ENCODE assay signal across 12 mouse cellular contexts in the genomic region with DNA sequence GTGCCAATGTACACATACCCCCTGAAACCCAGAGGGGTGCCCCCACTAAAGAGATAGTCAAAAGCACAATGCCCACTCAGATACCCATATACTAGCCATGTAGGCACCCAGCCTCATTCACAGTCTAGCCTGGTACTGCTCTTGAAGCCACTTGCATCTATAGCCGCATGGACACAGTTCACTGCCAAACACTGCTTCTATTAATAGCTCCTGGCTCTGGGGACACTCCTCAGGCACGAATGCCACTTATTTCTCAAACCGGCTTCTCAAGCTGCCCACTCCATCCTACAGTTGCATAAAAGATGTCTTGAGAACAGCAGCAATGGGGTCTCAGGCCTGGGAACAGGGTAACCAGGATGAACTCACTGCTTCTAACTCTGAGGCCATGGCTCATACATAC.
A peak's percentile ranks its signal among the peaks of the same experiment; 100 is the strongest.
DNase-seq lines count a peak whose midpoint lies in the region; ATAC-seq and TF ChIP-seq lines count a peak whose summit lies in the region.
"Had no signal": no experiment of that assay in that cellular context is flagged by ENCODE, and none has a peak within 500 bp of the region (broad histone marks: within the 10 kb centered on the region; RNA-seq: fewer than 3 reads in every experiment).

No protein-coding gene starts in this region.

- no peak for TF ChIP-seq EP300 in heart, postnatal 0 days (IDR thresholded peaks at IDR 0.05; ENCODE audit: low read depth)

- no peak overlapping the region for H3K9ac ChIP-seq in heart, postnatal 0 days (replicated peaks; ENCODE audit: low read depth, low read length)
- H3K9ac ChIP-seq: neural tube, embryonic 13.5 days had no signal

- DNase-seq in adrenal gland, postnatal 10 days = peak; percentile 32
- DNase-seq in adrenal gland, postnatal 4 days (ENCODE audit: low spot score in 2 of 2) = no peak
- peak; percentile 6 for DNase-seq in kidney, adult 2 months
- DNase-seq in kidney, adult 18-20 months = no peak
- DNase-seq in heart, postnatal 0 days (ENCODE audit: low spot score) = peak; percentile 60
- DNase-seq in lung, postnatal 25 days (ENCODE audit: low spot score) = peak; percentile 72
- DNase-seq in spleen, adult 18-20 months = no peak
- no peak for DNase-seq in thymus, adult 2 months
- DNase-seq: adrenal gland, adult 8-10 months; right cerebral cortex, postnatal 4 days had no signal

- H3K4me3 ChIP-seq in kidney, adult 2 months (ENCODE audit: insufficient read depth, low read depth, low read length) = no peak overlapping the region
- H3K4me3 ChIP-seq in heart, postnatal 0 days (ENCODE audit: low read depth, low read length) = no peak overlapping the region
- H3K4me3 ChIP-seq in thymus, adult 2 months (ENCODE audit: control insufficient read depth, insufficient read depth, low read length) = no peak overlapping the region
- H3K4me3 ChIP-seq: neural tube, embryonic 13.5 days had no signal

- H3K36me3 ChIP-seq in kidney, adult 2 months (ENCODE audit: control insufficient read depth, insufficient read depth, low read length) = no peaks in the 10 kb centered on the region
- no peaks in the 10 kb centered on the region for H3K36me3 ChIP-seq in heart, postnatal 0 days (replicated peaks; ENCODE audit: control insufficient read depth, insufficient read depth, low read length)
- no peaks in the 10 kb centered on the region for H3K36me3 ChIP-seq in thymus, adult 2 months (ENCODE audit: control insufficient read depth, insufficient read depth, low read length)
- H3K36me3 ChIP-seq: neural tube, embryonic 13.5 days had no signal

- no peaks in the 10 kb centered on the region for H3K4me1 ChIP-seq in kidney, adult 2 months (ENCODE audit: control insufficient read depth, insufficient read depth, low read length)
- H3K4me1 ChIP-seq in heart, postnatal 0 days (ENCODE audit: control insufficient read depth, insufficient read depth) = peaks cover 16% of the 10 kb centered on the region
- no peaks in the 10 kb centered on the region; the same call in 1 of the 2 replicates for H3K4me1 ChIP-seq in thymus, adult 2 months (replicated peaks; ENCODE audit: control insufficient read depth, insufficient read depth, low read length)

- TF ChIP-seq POLR2A in kidney, adult 2 months (IDR thresholded peaks at IDR 0.05; ENCODE audit: low read depth, low read length) = no peak
- TF ChIP-seq POLR2A in thymus, adult 2 months (IDR thresholded peaks at IDR 0.05; ENCODE audit: control insufficient read depth, extremely low read depth, insufficient read depth, low read length, poor library complexity) = no peak

- no peak for TF ChIP-seq CTCF in kidney, adult 2 months (conservative IDR thresholded peaks at IDR 0.05; ENCODE audit: insufficient read depth, insufficient read length, low read depth, low read length)
- no peak for TF ChIP-seq CTCF in heart, postnatal 0 days (IDR thresholded peaks at IDR 0.05; ENCODE audit: low read depth)
- no peak for TF ChIP-seq CTCF in thymus, adult 2 months (IDR thresholded peaks at IDR 0.05; ENCODE audit: borderline replicate concordance, control insufficient read depth, extremely low read depth, insufficient read depth, low read length, poor library complexity)

- peak; percentile 79; the same call in 1 of the 2 replicates for ATAC-seq in heart, postnatal 0 days (ENCODE audit: insufficient read depth, low read depth)

- H3K27ac ChIP-seq in kidney, adult 2 months (ENCODE audit: insufficient read depth, low read depth, low read length) = no peak overlapping the region
- peak overlapping the region; percentile 22; the same call in 1 of the 2 replicates for H3K27ac ChIP-seq in heart, postnatal 0 days (ENCODE audit: low read depth)
- H3K27ac ChIP-seq in thymus, adult 2 months (ENCODE audit: control insufficient read depth, insufficient read depth, low read length) = no peak overlapping the region
- H3K27ac ChIP-seq: kidney, postnatal 0 days had no signal

- H3K27me3 ChIP-seq in kidney, adult 2 months (replicated peaks; ENCODE audit: control insufficient read depth, insufficient read depth, low read length) = no peaks in the 10 kb centered on the region
- no peaks in the 10 kb centered on the region for H3K27me3 ChIP-seq in heart, postnatal 0 days (ENCODE audit: control insufficient read depth, insufficient read depth, low read length)
- H3K27me3 ChIP-seq in thymus, adult 2 months (ENCODE audit: control insufficient read depth, insufficient read depth, low read length) = no peaks in the 10 kb centered on the region
- H3K27me3 ChIP-seq: neural tube, embryonic 13.5 days had no signal

- H3K9me3 ChIP-seq in heart, postnatal 0 days (replicated peaks; ENCODE audit: control insufficient read depth, low read length) = no peaks in the 10 kb centered on the region
- H3K9me3 ChIP-seq: neural tube, embryonic 13.5 days had no signal

- 51% methylated on average over 3 of the region's 3 CpGs for WGBS in kidney, adult 2 months
- 28% methylated on average over 3 of the region's 3 CpGs for WGBS in heart, postnatal 0 days
- 73% methylated on average over 3 of the region's 3 CpGs for WGBS in thymus, adult 2 months

- no peak overlapping the region for H3K4me2 ChIP-seq in heart, postnatal 0 days (ENCODE audit: low read depth, low read length)
- H3K4me2 ChIP-seq: neural tube, embryonic 13.5 days had no signal

Comparison
In these comparisons a context has a peak if more than half of its experiments do, and no peak if none do; other contexts are left out.
1. DNase-seq: peak in adrenal gland, postnatal 10 days (single experiment), kidney, adult 2 months (single experiment), heart, postnatal 0 days (single experiment) and lung, postnatal 25 days (single experiment); none in adrenal gland, postnatal 4 days (0 of 2), kidney, adult 18-20 months (single experiment), spleen, adult 18-20 months (0 of 2) and thymus, adult 2 months (single experiment).